Mouse (Mus musculus): ENCODE data around the gene Mettl1.

GRCm38 (mm10) chr10:127078677-127079575 is 37.7 kb downstream of the Mettl1 start:
- TF ChIP-seq CTCF (conservative IDR thresholded peaks at IDR 0.05; ENCODE audit: low read length) (no peak), NANOG (IDR thresholded peaks at IDR 0.05; ENCODE audit: borderline replicate concordance, low read length) (no peak), POU5F1 (IDR thresholded peaks at IDR 0.05; ENCODE audit: borderline replicate concordance, low read length) (no peak)

Measured in E14TG2a.4 (cell line).